Mouse (Mus musculus) gastrocnemius, adult 2 months (tissue): ENCODE data around the gene Phb. TPM values are rescaled to one million over a fixed set of nuclear protein-coding genes. Genes with fewer than 3 reads are reported as not detected.
"Not testable (repeated sequence)": the region's sequence is repeated elsewhere in the genome, so short reads cannot be mapped to it uniquely, and the experiment has no call there.

Experiments used
- DNase-seq: peaks from one replicate; pipeline ENCODE4 v3.0.0; 2022
- H3K27ac ChIP-seq: fragments of 200-600 bp; 2 replicates; pipeline ENCODE4 v1.8.1; 2022; ENCODE audit warnings: mild to moderate bottlenecking
- H3K4me3 ChIP-seq: fragments of 200-600 bp; 2 replicates; pipeline ENCODE4 v1.8.1; 2022; ENCODE audit warnings: mild to moderate bottlenecking, moderate library complexity
- CTCF ChIP-seq: fragments of 200-600 bp; IDR thresholded peaks from 2 replicates; pipeline ENCODE4 v1.8.1; 2022; ENCODE audit warnings: antibody characterized with exemption, mild to moderate bottlenecking, moderate library complexity
- intact Hi-C: fragments of 180-260 bp; cut with DNase I; formaldehyde crosslinking; loops from one replicate; pipeline ENCODE4 v1.15.1; 2025
- total RNA-seq, 2 experiments: library from RNA; stranded (reverse); gene quantifications; 2 replicates each; pipeline ENCODE4 v1.2.3; 2021

Phb gene
- total RNA-seq, 2 experiments from 2014 or later: 162 to 201 TPM

- peak overlapping the region; percentile 82 for H3K4me3 ChIP-seq
- DNase-seq: not testable (repeated sequence)
- peak; percentile 12; the same call in 1 of the 2 replicates for TF ChIP-seq CTCF
- H3K27ac ChIP-seq: peak overlapping the region; percentile 86; the same call in 1 of the 2 replicates
- intact Hi-C loops: loop anchor here (10.0 kb wide), 1 partner anchor 407 kb away; the partner anchor contains the start of gene Atp5g1
Observed at GRCm38 (mm10) chr11:95668086-95668485, 1.3 kb downstream of the Phb start.

- no peak overlapping the region for H3K4me3 ChIP-seq
- intact Hi-C loops: no loop called here
- no peak for TF ChIP-seq CTCF
- no peak for DNase-seq
- no peak overlapping the region for H3K27ac ChIP-seq
Observed at GRCm38 (mm10) chr11:95675498-95675897, 8.7 kb downstream of the Phb start.

- intact Hi-C loops: no loop called here
Observed at GRCm38 (mm10) chr11:95676307-95676706, 9.6 kb downstream of the Phb start.

GRCm38 (mm10) chr11:95677925-95678701 is 11.4 kb downstream of the Phb start:
- intact Hi-C loops: no loop called here
- no peak for TF ChIP-seq CTCF

More at GRCm38 (mm10) chr11:95676307-95676706, 9.6 kb downstream of the Phb start:
- peak; percentile 57 for DNase-seq
- TF ChIP-seq CTCF: no peak; the same call in 1 of the 2 replicates
- Histone ChIP-seq H3K27ac (no peak overlapping the region), H3K4me3 (no peak overlapping the region)

GRCm38 (mm10) chr11:95681995-95682601 is 15.3 kb downstream of the Phb start:
- no peak for DNase-seq
- intact Hi-C loops: no loop called here
- H3K27ac ChIP-seq: no peak overlapping the region
- no peak overlapping the region for H3K4me3 ChIP-seq
- TF ChIP-seq CTCF: no peak

More at GRCm38 (mm10) chr11:95677925-95678701, 11.4 kb downstream of the Phb start:
- Histone ChIP-seq H3K4me3 (no peak overlapping the region), H3K27ac (no peak overlapping the region)
- no peak for DNase-seq

- no peak for TF ChIP-seq CTCF
- no peak for DNase-seq
- Histone ChIP-seq H3K27ac (no peak overlapping the region), H3K4me3 (no peak overlapping the region)
- intact Hi-C loops: no loop called here
Observed at GRCm38 (mm10) chr11:95682946-95683345, 16.2 kb downstream of the Phb start.

GRCm38 (mm10) chr11:95686031-95686430 is 19.3 kb downstream of the Phb start:
- TF ChIP-seq CTCF: peak; percentile 99
- peak; percentile 78 for DNase-seq
- intact Hi-C loops: loop anchor here (1.0 to 5.0 kb wide), 2 partner anchors 64 to 166 kb away; no protein-coding TSS in a partner anchor
- H3K4me3 ChIP-seq: no peak overlapping the region
- H3K27ac ChIP-seq: peak overlapping the region; percentile 8; the same call in 1 of the 2 replicates

- Histone ChIP-seq H3K27ac (no peak overlapping the region; the same call in 1 of the 2 replicates), H3K4me3 (no peak overlapping the region)
- DNase-seq: no peak
- intact Hi-C loops: loop anchor here (5.0 kb wide), 1 partner anchor 165 kb away; no protein-coding TSS in a partner anchor
- peak; percentile 38 for TF ChIP-seq CTCF
Observed at GRCm38 (mm10) chr11:95687084-95687656, 20.4 kb downstream of the Phb start.

- peak overlapping the region; percentile 81 for H3K27ac ChIP-seq
- H3K4me3 ChIP-seq: peak overlapping the region; percentile 49
- peak; percentile 31 for DNase-seq
- intact Hi-C loops: loop anchor here (5.0 kb wide), 1 partner anchor 164 kb away; no protein-coding TSS in a partner anchor
- TF ChIP-seq CTCF: no peak
Observed at GRCm38 (mm10) chr11:95688515-95688914, 21.8 kb downstream of the Phb start.

GRCm38 (mm10) chr11:95688981-95689380 is 22.2 kb downstream of the Phb start:
- peak overlapping the region; percentile 49 for H3K4me3 ChIP-seq
- DNase-seq: peak; percentile 56
- intact Hi-C loops: loop anchor here (5.0 kb wide), 1 partner anchor 163 kb away; no protein-coding TSS in a partner anchor
- peak overlapping the region; percentile 81 for H3K27ac ChIP-seq
- TF ChIP-seq CTCF: no peak

- intact Hi-C loops: loop anchor here (5.0 kb wide), 1 partner anchor 163 kb away; no protein-coding TSS in a partner anchor
- Histone ChIP-seq H3K27ac (peak overlapping the region; percentile 81), H3K4me3 (no peak overlapping the region)
- TF ChIP-seq CTCF: no peak
- no peak for DNase-seq
Observed at GRCm38 (mm10) chr11:95689544-95689943, 22.8 kb downstream of the Phb start.

- no peak overlapping the region for H3K4me3 ChIP-seq
- TF ChIP-seq CTCF: no peak
Observed at GRCm38 (mm10) chr11:95698541-95698940, 31.8 kb downstream of the Phb start.

More at GRCm38 (mm10) chr11:95698541-95698940, 31.8 kb downstream of the Phb start:
- DNase-seq: no peak
- no peak overlapping the region for H3K27ac ChIP-seq
- intact Hi-C loops: no loop called here
